Mouse (Mus musculus) hematopoietic stem cell, adult 5-6 weeks (primary cell): ENCODE results near the gene Ctsa. TPM values are rescaled to one million over a fixed set of nuclear protein-coding genes. Genes with fewer than 3 reads are reported as not detected.

Source experiments
- ATAC-seq, 2 experiments: fragments of 125-278 bp in 1 of 2; replicated peaks in 1 of 2; 2 replicates each; pipeline ENCODE4 v1.8.0; 2016 to 2017; ENCODE audit warnings: inconsistent platforms in 2 of 2, mild to moderate bottlenecking in 2 of 2, moderate number of reproducible peaks in 2 of 2, low read depth in 1 of 2, moderate TSS enrichment in 1 of 2; ENCODE audit not compliant: low FRiP score in 2 of 2, poor library complexity in 2 of 2, severe bottlenecking in 2 of 2, insufficient read depth in 1 of 2, low TSS enrichment in 1 of 2
- total RNA-seq: library from RNA; stranded (forward); fragments of 172-1452, 232-1000 nt; gene quantifications from 2 replicates; pipeline ENCODE4 v1.2.3, GENCODE M21; 2017

Ctsa gene
- total RNA-seq, 1 experiment from 2014 or later = 53.0 TPM

DNA sequence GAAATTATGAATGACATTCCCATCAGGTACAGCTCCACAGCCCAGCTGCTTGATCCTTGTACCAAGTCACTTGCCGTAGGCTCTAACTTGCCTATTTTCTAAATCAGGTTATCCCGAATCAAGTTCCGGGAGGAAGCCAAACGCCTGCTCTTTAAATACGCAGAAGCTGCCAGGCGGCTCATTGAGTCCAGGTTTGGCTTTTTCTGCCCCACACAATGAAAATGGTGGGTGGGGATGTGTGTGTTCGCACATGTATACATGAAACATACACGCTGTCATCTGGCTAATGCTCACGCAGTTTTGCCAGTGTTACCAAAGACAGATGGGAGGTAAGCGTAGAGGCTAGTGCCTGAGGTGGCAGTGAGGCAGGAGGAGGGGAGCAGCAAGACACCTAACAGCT lies 53.9 kb downstream of the Ctsa start:
- ATAC-seq = no peak

DNA sequence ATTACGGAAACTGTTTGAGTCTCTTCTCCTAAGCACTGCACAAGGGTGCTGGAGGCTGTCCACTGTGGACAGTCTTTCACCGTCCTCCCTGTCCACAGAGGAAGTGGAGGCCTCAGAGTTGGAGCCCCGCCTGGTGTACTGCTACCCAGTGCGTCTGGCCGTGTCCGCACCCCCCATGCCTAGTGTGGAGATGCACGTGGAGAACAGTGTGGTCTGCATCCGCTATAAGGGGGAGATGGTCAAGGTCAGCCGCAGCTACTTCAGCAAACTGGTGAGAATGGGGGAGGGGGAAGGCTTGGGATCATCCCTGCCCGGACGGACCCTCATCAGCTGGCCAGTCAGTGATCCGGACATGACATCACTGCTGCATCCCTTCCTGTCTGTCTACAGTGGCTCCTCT lies 56.3 kb downstream of the Ctsa start:
- no peak for ATAC-seq

- no peak for ATAC-seq
These were observed 57.3 kb downstream of the Ctsa start for GRCm38 (mm10) chr2:164889960-164890359.

Other genes starting within 250 kb of the Ctsa start
- gene Wfdc6a, start 247.4 kb upstream of the Ctsa start, total RNA-seq = not detected in 2 replicates
- gene Eppin, start 239.3 kb upstream of the Ctsa start, total RNA-seq = not detected in 2 replicates
- not detected in 2 replicates for gene Wfdc6b, start 219.4 kb upstream of the Ctsa start, total RNA-seq
- not detected in 2 replicates for gene Wfdc8, start 219.2 kb upstream of the Ctsa start, total RNA-seq
- gene Wfdc16, start 194.1 kb upstream of the Ctsa start, total RNA-seq = not detected in 2 replicates
- gene Wfdc10, start 176.8 kb upstream of the Ctsa start, total RNA-seq = 3.5 TPM in 1 of 2 replicates, not detected in the other
- gene Wfdc9, start 176.3 kb upstream of the Ctsa start, total RNA-seq = not detected in 2 replicates
- not detected in 2 replicates for gene Wfdc11, start 158.8 kb upstream of the Ctsa start, total RNA-seq
- gene Wfdc13, start 147.8 kb upstream of the Ctsa start, total RNA-seq = not detected in 2 replicates
- gene Spint4, start 134.4 kb upstream of the Ctsa start, total RNA-seq = not detected in 2 replicates
- not detected in 2 replicates for gene Spint5, start 117.6 kb upstream of the Ctsa start, total RNA-seq
- gene Wfdc3, start 86.9 kb upstream of the Ctsa start, total RNA-seq = 1.6 and 1.9 TPM in 2 replicates
- 22.9 and 31.3 TPM in 2 replicates for gene Dnttip1, start 86.9 kb upstream of the Ctsa start, total RNA-seq
- 60.3 and 131 TPM in 2 replicates for gene Ube2c, start 63.0 kb upstream of the Ctsa start, total RNA-seq
- gene Tnnc2, start 52.9 kb upstream of the Ctsa start, total RNA-seq = 1.6 TPM in 1 of 2 replicates, not detected in the other
- gene Snx21, start 47.0 kb upstream of the Ctsa start, total RNA-seq = 2.0 and 2.2 TPM in 2 replicates
- 7.5 and 28.1 TPM in 2 replicates for gene Acot8, start 28.0 kb upstream of the Ctsa start, total RNA-seq
- gene Zswim3, start 27.8 kb upstream of the Ctsa start, total RNA-seq = 2.5 and 4.1 TPM in 2 replicates
- gene Zswim1, start 10.2 kb upstream of the Ctsa start, total RNA-seq = 1.9 and 2.4 TPM in 2 replicates
- not detected in 2 replicates for gene Spata25, start 4.3 kb upstream of the Ctsa start, total RNA-seq
- gene Neurl2, start 583 bp downstream of the Ctsa start, total RNA-seq = 2.1 TPM in 1 of 2 replicates, not detected in the other
- 0.55 and 0.56 TPM in 2 replicates for gene Pltp, start 24.8 kb downstream of the Ctsa start, total RNA-seq
- gene Pcif1, start 46.4 kb downstream of the Ctsa start, total RNA-seq = 19.7 and 23.4 TPM in 2 replicates
- gene Zfp335, start 78.9 kb downstream of the Ctsa start, total RNA-seq = 6.6 and 10.5 TPM in 2 replicates
- 15.3 and 37.5 TPM in 2 replicates for gene Mmp9, start 107.9 kb downstream of the Ctsa start, total RNA-seq
- gene Slc12a5, start 127.9 kb downstream of the Ctsa start, total RNA-seq = 0.45 and 0.63 TPM in 2 replicates
- 42.7 and 58.0 TPM in 2 replicates for gene Ncoa5, start 202.0 kb downstream of the Ctsa start, total RNA-seq
- 0.94 and 3.4 TPM in 2 replicates for gene Cd40, start 222.8 kb downstream of the Ctsa start, total RNA-seq